Mouse (Mus musculus) stomach, embryonic 14.5 days (tissue): ENCODE results near the gene Pcsk1n. TPM values are rescaled to one million over a fixed set of nuclear protein-coding genes. Genes with fewer than 3 reads are reported as not detected.
"Not testable (repeated sequence)": the region's sequence is repeated elsewhere in the genome, so short reads cannot be mapped to it uniquely, and the experiment has no call there.

Experiments used
- ATAC-seq: fragments of 200-750 bp; cut with Nextera tagmentation; 2 replicates; pipeline ENCODE4 v1.8.0; 2017; ENCODE audit warnings: low read depth, moderate TSS enrichment; ENCODE audit not compliant: insufficient number of reproducible peaks, insufficient read depth, low FRiP score
- H3K27ac ChIP-seq: fragments of 300-500 bp; sonication (generic); 2 replicates; pipeline ENCODE4 v1.5.1; 2014; ENCODE audit warnings: mild to moderate bottlenecking, low read length, moderate library complexity, mixed read lengths
- H3K27me3 ChIP-seq: fragments of 300-500 bp; sonication (generic); 2 replicates; pipeline ENCODE4 v1.6.1; 2014; ENCODE audit warnings: low read length, control low read depth, mixed read lengths; ENCODE audit not compliant: control insufficient read depth, insufficient read depth
- H3K36me3 ChIP-seq: fragments of 300-500 bp; sonication (generic); 2 replicates; pipeline ENCODE4 v1.6.1; 2014; ENCODE audit warnings: mild to moderate bottlenecking, control low read depth, low read length, moderate library complexity, mixed read lengths; ENCODE audit not compliant: control insufficient read depth, insufficient read depth
- H3K4me1 ChIP-seq: fragments of 300-500 bp; sonication (generic); 2 replicates; pipeline ENCODE4 v1.6.1; 2014; ENCODE audit warnings: low read length, control low read depth, mixed read lengths; ENCODE audit not compliant: control insufficient read depth, insufficient read depth
- H3K4me2 ChIP-seq: fragments of 300-500 bp; sonication (generic); replicated peaks from 2 replicates; pipeline ENCODE4 v1.6.1; 2014; ENCODE audit warnings: low read depth, low read length, control low read depth
- H3K4me3 ChIP-seq: fragments of 300-500 bp; sonication (generic); 2 replicates; pipeline ENCODE4 v1.5.1; 2014; ENCODE audit warnings: low read depth, low read length, control low read depth
- H3K9ac ChIP-seq: fragments of 300-500 bp; sonication (generic); replicated peaks from 2 replicates; pipeline ENCODE4 v1.6.1; 2014; ENCODE audit warnings: low read depth, mild to moderate bottlenecking, control low read depth, low read length, moderate library complexity, mixed read lengths
- H3K9me3 ChIP-seq: fragments of 300-500 bp; sonication (generic); 2 replicates; pipeline ENCODE4 v1.6.1; 2016; ENCODE audit warnings: low read depth, low read length, control low read depth; ENCODE audit not compliant: control insufficient read depth
- WGBS: fragments of 180-500 bp; shearing (Covaris S2); extraction: QIAGEN DNeasy Blood & Tissue Kit; methylation state at CpG from one replicate; pipeline ENCODE4 v1.1.7; 2014; 5-methylcytosine and 5-hydroxymethylcytosine counted together
- polyA plus RNA-seq: library from polyadenylated mRNA; unstranded; fragments of >200 nt; fragmentation: Nextera tagmentation; extraction: Ambion mirVana; gene quantifications from 2 replicates; pipeline ENCODE4 v1.2.1, GENCODE M21; 2014

Gene Pcsk1n
- polyA plus RNA-seq, 1 experiment from 2014 or later = 9.5 TPM

DNA sequence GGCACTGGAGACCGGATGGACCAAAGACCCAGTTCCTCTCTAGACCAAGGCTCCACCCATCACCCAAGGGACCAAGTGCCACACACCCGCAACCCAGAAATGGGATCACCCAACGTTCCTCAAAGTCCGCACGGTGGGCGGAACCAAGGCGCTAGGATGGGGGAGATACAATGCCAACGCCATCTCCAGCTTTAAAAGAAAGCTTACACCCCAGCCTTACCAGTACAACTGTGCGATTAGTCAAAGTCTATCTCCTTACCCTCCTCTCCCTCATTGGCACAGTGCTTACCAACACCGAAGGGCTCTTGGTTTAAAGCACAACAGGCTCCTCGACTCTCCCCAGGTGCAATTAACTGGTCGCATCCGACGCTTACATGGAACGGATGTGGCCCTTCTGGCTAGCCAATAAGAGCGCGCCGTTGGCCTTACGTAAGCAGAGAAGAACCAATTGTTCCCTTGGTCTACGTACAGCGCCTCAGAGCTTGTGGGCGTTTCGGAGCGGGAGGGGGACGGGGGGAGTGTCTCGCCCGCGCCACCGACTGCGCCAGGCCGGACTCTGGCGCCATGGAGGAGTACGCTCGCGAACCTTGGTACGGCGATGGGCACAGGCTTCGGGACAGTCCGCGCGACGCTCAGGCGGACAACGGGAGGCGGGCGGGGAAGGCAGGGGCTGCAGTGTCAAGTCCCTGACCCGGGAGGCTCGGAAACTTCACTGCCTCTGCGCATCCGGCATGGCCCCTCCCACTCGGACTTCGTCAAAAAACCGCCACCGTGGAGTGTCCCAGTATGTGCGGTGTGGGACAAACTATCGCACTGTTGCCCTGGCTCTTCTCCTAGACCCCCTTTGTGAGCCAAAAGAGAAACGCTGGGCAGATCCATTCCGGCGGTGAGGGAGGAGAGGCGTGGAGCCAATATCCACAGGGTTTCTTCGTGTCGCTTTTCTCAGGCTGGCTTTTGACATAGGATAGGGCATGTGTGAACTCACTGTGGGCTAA lies 20.4 kb upstream of the Pcsk1n start, which contains the start of the genes Pqbp1 and Timm17b:
Gene Pqbp1, minus strand, starts transcription at position 390 of the 995 bp plus-strand sequence.
Gene Timm17b, plus strand, starts transcription at position 478 of the 995 bp plus-strand sequence.
- Histone ChIP-seq H3K4me1 (no peaks in the 10 kb centered on the region), H3K4me3 (peak within 1 kb of the TSS; percentile 51), H3K36me3 (no peaks in the 10 kb centered on the region; the same call in 1 of the 2 replicates), H3K9me3 (no peaks in the 10 kb centered on the region), H3K27me3 (no peaks in the 10 kb centered on the region), H3K9ac (peak within 1 kb of the TSS; percentile 53), H3K27ac (peak within 1 kb of the TSS; percentile 71; the same call in 1 of the 2 replicates), H3K4me2 (peak within 1 kb of the TSS; percentile 45)
- WGBS = 13% methylated on average over 62 of the region's 62 CpGs
- ATAC-seq = peak; percentile 99

DNA sequence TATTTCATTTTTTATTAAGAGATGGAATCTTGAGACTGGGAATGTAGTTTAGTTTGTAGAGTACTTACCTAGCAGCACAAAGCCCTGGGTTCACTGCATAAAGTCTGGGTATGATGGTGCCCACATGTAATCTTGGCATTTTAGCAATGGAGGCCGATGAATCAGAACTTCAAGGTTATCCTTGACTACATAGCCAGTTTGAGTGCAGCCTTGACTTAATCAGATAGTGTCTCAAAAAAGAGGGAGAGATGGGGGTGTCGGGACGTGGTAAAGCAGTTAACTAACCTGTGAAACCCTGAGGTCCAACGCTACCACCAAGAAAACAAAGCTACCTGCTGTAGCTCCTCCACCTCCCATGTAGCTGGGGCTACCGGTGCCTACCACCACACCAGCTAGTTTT lies 15.2 kb upstream of the Pcsk1n start:
- Histone ChIP-seq H3K27ac (no peak overlapping the region), H3K4me1 (no peaks in the 10 kb centered on the region), H3K4me2 (no peak overlapping the region), H3K36me3 (peaks cover 8% of the 10 kb centered on the region; the same call in 1 of the 2 replicates), H3K9me3 (no peaks in the 10 kb centered on the region), H3K9ac (no peak overlapping the region), H3K4me3 (no peak overlapping the region), H3K27me3 (no peaks in the 10 kb centered on the region)
- no peak for ATAC-seq
- 90% methylated on average over 5 of the region's 5 CpGs for WGBS

DNA sequence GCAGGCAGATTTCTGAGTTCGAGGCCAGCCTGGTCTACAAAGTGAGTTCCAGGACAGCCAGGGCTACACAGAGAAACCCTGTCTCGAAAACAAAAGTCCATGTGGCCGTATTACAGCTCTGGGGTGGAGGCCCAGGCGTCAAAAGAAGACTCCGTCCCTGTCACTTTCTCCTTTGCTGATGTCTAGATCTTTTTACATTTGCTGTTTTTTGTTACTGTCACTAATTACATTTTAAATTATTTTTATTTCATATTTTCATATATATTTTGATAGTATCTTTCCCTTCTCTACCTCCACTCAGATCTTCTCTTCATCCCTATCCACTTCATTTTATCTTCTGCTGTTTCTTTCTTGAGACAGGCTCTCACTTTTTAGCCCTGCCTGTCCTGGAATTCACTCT lies 11.9 kb upstream of the Pcsk1n start, which contains the start of gene Gm10491:
Gene Gm10491, minus strand, starts transcription at position 101 of the 400 bp plus-strand sequence.
- Histone ChIP-seq H3K4me3 (no peak within 1 kb of the TSS), H3K9ac (no peak within 1 kb of the TSS), H3K9me3 (no peaks in the 10 kb centered on the region), H3K4me1 (no peaks in the 10 kb centered on the region), H3K36me3 (peaks cover 8% of the 10 kb centered on the region; the same call in 1 of the 2 replicates), H3K4me2 (no peak within 1 kb of the TSS), H3K27me3 (no peaks in the 10 kb centered on the region), H3K27ac (no peak within 1 kb of the TSS)
- WGBS = 90% methylated on average over 5 of the region's 5 CpGs
- ATAC-seq = no peak

DNA sequence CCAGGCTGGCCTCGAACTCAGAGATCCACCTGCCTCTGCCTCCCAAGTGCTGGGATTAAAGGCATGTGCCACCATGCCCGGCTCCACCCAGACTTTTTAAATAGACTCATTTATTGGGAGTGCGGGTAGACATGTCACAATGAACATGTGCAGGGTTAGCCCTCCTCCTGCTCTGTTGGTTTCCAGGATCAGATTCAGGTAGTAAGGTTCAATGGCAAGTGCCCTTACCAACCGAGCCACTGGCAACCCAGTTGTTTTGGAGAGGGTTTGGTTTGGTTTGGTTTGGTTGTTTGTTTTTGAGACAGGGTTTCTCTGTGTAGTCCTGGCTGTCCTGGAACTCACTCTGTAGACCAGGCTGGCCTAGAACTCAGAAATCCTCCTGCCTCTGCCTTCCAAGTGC lies 10.4 kb upstream of the Pcsk1n start, which contains the start of gene Gm10490:
Gene Gm10490, plus strand, starts transcription at position 301 of the 400 bp plus-strand sequence.
- not testable (repeated sequence) for H3K9me3 ChIP-seq, H3K4me3 ChIP-seq, H3K4me1 ChIP-seq, ATAC-seq, H3K36me3 ChIP-seq, H3K27me3 ChIP-seq, H3K27ac ChIP-seq, H3K4me2 ChIP-seq, H3K9ac ChIP-seq
- 90% methylated on average over 4 of the region's 4 CpGs for WGBS

DNA sequence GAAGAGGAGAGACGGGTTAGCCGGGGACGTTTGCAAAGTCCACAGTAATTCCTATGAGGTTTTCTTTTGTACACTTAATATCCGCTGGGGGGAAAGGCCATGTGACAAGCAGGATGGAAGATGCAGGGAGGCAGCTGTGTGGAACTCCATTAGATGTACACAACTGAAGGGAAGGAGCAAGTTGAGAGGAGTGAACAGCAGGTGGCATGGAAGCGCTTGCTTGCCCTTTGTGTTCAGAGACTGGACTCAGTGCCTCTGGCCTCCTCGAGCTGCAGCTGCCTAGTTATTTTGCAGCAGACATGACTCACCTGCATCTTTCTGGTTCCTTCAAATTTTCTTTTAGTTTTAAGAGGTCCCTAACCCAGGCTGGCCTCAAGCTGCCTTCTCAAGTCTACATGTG lies 9.1 kb upstream of the Pcsk1n start:
- Histone ChIP-seq H3K27me3 (no peaks in the 10 kb centered on the region), H3K4me1 (no peaks in the 10 kb centered on the region), H3K36me3 (peaks cover 8% of the 10 kb centered on the region; the same call in 1 of the 2 replicates), H3K9me3 (no peaks in the 10 kb centered on the region), H3K4me2 (no peak overlapping the region), H3K27ac (no peak overlapping the region), H3K4me3 (no peak overlapping the region), H3K9ac (no peak overlapping the region)
- ATAC-seq = no peak
- WGBS = 50% methylated on average over 6 of the region's 6 CpGs

DNA sequence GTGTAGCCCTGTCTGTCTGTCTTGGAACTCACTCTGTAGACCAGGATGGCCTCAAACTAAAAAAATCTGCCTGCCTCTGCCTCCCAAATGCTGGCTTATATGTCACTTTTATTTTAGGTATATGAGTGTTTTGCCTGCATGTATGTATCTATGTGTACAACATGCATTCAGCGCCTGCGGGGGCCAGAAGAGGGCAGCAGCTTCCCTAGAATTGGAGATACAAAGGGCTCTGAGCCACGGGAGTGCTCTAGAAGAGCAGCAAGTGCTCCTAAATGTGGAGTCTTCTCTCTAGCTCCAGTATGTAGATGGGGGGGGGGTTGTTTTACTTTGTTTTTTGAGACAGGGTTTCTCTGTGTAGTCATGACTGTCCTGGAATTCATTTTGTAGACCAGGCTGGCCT lies 4.0 kb upstream of the Pcsk1n start:
- H3K9ac ChIP-seq, ATAC-seq, H3K9me3 ChIP-seq, H3K4me2 ChIP-seq, H3K4me3 ChIP-seq, H3K36me3 ChIP-seq, H3K27me3 ChIP-seq, H3K27ac ChIP-seq, H3K4me1 ChIP-seq: not testable (repeated sequence)
- WGBS = 41% methylated on average over 3 of the region's 3 CpGs

DNA sequence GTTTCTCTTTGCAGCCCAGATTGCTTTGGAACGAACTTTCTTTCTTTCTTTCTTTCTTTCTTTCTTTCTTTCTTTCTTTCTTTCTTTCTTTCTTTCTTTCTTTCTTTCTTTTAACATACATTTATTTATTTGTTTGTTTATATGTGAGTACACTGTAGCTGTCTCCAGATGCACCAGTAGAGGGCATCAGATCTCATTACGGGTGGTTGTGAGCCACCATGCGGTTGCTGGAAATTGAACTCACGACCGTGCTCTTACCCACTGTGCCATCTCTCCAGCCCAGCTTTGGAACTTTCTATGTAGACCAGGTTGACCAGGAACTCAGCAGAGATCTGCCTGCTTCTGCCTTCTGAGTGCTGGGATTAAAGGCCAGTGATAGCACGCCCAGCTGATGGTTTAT lies 1.7 kb upstream of the Pcsk1n start:
- not testable (repeated sequence) for H3K36me3 ChIP-seq, ATAC-seq, H3K4me1 ChIP-seq, H3K4me3 ChIP-seq, H3K4me2 ChIP-seq, H3K27ac ChIP-seq, H3K9ac ChIP-seq, H3K9me3 ChIP-seq
- H3K27me3 ChIP-seq = peaks cover 11% of the 10 kb centered on the region
- WGBS = 69% methylated on average over 6 of the region's 6 CpGs

DNA sequence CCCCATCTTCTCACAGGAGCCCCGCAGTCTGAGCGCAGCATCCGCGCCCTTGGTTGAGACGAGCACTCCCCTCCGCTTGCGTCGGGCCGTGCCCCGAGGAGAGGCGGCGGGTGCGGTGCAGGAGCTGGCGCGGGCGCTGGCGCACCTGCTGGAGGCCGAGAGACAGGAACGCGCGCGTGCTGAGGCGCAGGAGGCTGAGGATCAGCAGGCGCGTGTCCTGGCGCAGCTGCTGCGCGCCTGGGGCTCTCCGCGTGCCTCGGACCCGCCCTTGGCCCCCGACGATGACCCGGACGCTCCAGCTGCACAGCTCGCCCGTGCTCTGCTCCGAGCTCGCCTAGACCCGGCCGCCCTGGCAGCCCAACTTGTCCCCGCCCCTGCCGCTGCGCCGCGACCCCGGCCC lies 2.4 kb downstream of the Pcsk1n start:
- 13% methylated on average over 40 of the region's 48 CpGs for WGBS
- no peak overlapping the region for H3K27ac ChIP-seq
- H3K4me3 ChIP-seq = peak overlapping the region; percentile 18
- H3K4me1 ChIP-seq = no peaks in the 10 kb centered on the region
- H3K9ac ChIP-seq = no peak overlapping the region
- H3K36me3 ChIP-seq = no peaks in the 10 kb centered on the region
- no peaks in the 10 kb centered on the region for H3K9me3 ChIP-seq
- peaks cover 14% of the 10 kb centered on the region for H3K27me3 ChIP-seq
- no peak for ATAC-seq
- peak overlapping the region; percentile 21 for H3K4me2 ChIP-seq
